Mouse (Mus musculus) limb, embryonic 14.5 days (tissue): ENCODE measurements around the gene Ctps. TPM values are rescaled to one million over a fixed set of nuclear protein-coding genes. Genes with fewer than 3 reads are reported as not detected.

Experiments used
- ATAC-seq: fragments of 200-750 bp; cut with Nextera tagmentation; 2 replicates; pipeline ENCODE4 v1.8.0; 2017; ENCODE audit warnings: low read depth, moderate number of reproducible peaks, moderate TSS enrichment; ENCODE audit not compliant: low FRiP score
- DNase-seq: peaks from one replicate; pipeline ENCODE4 v3.0.0-alpha.2; 2015; ENCODE audit warnings: low spot score
- H3K27ac ChIP-seq: fragments of 300-500 bp; sonication (generic); replicated peaks from 2 replicates; pipeline ENCODE4 v1.5.1; 2014; ENCODE audit warnings: low read depth, mild to moderate bottlenecking, low read length, moderate library complexity, mixed read lengths
- H3K27me3 ChIP-seq: fragments of 300-500 bp; sonication (generic); 2 replicates; pipeline ENCODE4 v1.6.1; 2014; ENCODE audit warnings: low read length, mixed read lengths; ENCODE audit not compliant: control insufficient read depth, insufficient read depth
- H3K36me3 ChIP-seq: fragments of 300-500 bp; sonication (generic); 2 replicates; pipeline ENCODE4 v1.6.1; 2014; ENCODE audit warnings: mild to moderate bottlenecking, low read length, moderate library complexity, mixed read lengths; ENCODE audit not compliant: control insufficient read depth, insufficient read depth
- H3K4me1 ChIP-seq: fragments of 300-500 bp; sonication (generic); 2 replicates; pipeline ENCODE4 v1.6.1; 2014; ENCODE audit warnings: antibody characterized with exemption, low read length, mixed read lengths; ENCODE audit not compliant: control insufficient read depth, insufficient read depth
- H3K4me2 ChIP-seq: fragments of 300-500 bp; sonication (generic); replicated peaks from 2 replicates; pipeline ENCODE4 v1.6.1; 2014; ENCODE audit warnings: low read depth, mild to moderate bottlenecking, low read length, moderate library complexity; ENCODE audit not compliant: severe bottlenecking
- H3K4me3 ChIP-seq: fragments of 300-500 bp; sonication (generic); replicated peaks from 2 replicates; pipeline ENCODE4 v1.5.1; 2014; ENCODE audit warnings: low read length
- H3K9ac ChIP-seq: fragments of 300-500 bp; sonication (generic); 2 replicates; pipeline ENCODE4 v1.6.1; 2014; ENCODE audit warnings: mild to moderate bottlenecking, low read depth, low read length, moderate library complexity; ENCODE audit not compliant: severe bottlenecking
- H3K9me3 ChIP-seq: fragments of 300-500 bp; sonication (generic); 2 replicates; pipeline ENCODE4 v1.6.1; 2016; ENCODE audit warnings: low read length; ENCODE audit not compliant: control insufficient read depth
- POLR2A ChIP-seq: fragments of 200-500 bp; IDR thresholded peaks from 2 replicates; pipeline ENCODE4 v1.8.0; 2012; ENCODE audit warnings: inconsistent platforms, mild to moderate bottlenecking, moderate library complexity, borderline replicate concordance; ENCODE audit not compliant: insufficient read depth, insufficient read length; ENCODE audit errors: extremely low read depth
- WGBS: fragments of 180-500 bp; shearing (Covaris S2); extraction: QIAGEN DNeasy Blood & Tissue Kit; methylation state at CpG from one replicate; pipeline ENCODE4 v1.1.7; 2014; 5-methylcytosine and 5-hydroxymethylcytosine counted together
- polyA plus RNA-seq, 2 experiments: library from polyadenylated mRNA; depleted of rRNA in 1 of 2; stranded (reverse) in 1 of 2; unstranded in 1 of 2; fragments of >200 nt; fragmentation: Nextera tagmentation in 1 of 2; extraction: Ambion mirVana in 1 of 2; gene quantifications; 2 replicates each; pipeline versions ENCODE4 v1.2.1 to v1.2.3; 2012 to 2014

Ctps gene
- polyA plus RNA-seq, 2 experiments = 48.3 to 77.6 TPM

GRCm38 (mm10) chr4:120613691-120614329 is 43.7 kb upstream of the Ctps start:
- no peak overlapping the region for H3K27ac ChIP-seq
- H3K9ac ChIP-seq = no peak overlapping the region
- 81% methylated on average over 8 of the region's 8 CpGs for WGBS
- no peak for TF ChIP-seq POLR2A
- no peaks in the 10 kb centered on the region for H3K9me3 ChIP-seq
- DNase-seq (no peak), ATAC-seq (no peak)
- no peak overlapping the region for H3K4me3 ChIP-seq
- no peak overlapping the region for H3K4me2 ChIP-seq
- H3K4me1 ChIP-seq = no peaks in the 10 kb centered on the region
- no peaks in the 10 kb centered on the region for H3K27me3 ChIP-seq
- H3K36me3 ChIP-seq = no peaks in the 10 kb centered on the region

GRCm38 (mm10) chr4:120612304-120613080 is 42.4 kb upstream of the Ctps start:
- no peak for DNase-seq
- WGBS = 40% methylated on average over 9 of the region's 9 CpGs
- H3K27ac ChIP-seq = no peak overlapping the region

GRCm38 (mm10) chr4:120611005-120611404 is 40.9 kb upstream of the Ctps start:
- no peak for ATAC-seq
- WGBS = 90% methylated on average over 3 of the region's 3 CpGs
- no peak for TF ChIP-seq POLR2A
- Histone ChIP-seq H3K4me3 (no peak overlapping the region), H3K4me1 (no peaks in the 10 kb centered on the region), H3K27me3 (no peaks in the 10 kb centered on the region), H3K27ac (no peak overlapping the region), H3K9ac (no peak overlapping the region), H3K9me3 (no peaks in the 10 kb centered on the region), H3K36me3 (no peaks in the 10 kb centered on the region), H3K4me2 (no peak overlapping the region)
- no peak for DNase-seq

More at GRCm38 (mm10) chr4:120612304-120613080, 42.4 kb upstream of the Ctps start:
- no peak for TF ChIP-seq POLR2A
- no peak for ATAC-seq
- no peak overlapping the region for H3K9ac ChIP-seq
- no peak overlapping the region for H3K4me3 ChIP-seq
- H3K4me2 ChIP-seq = no peak overlapping the region
- no peaks in the 10 kb centered on the region for H3K27me3 ChIP-seq
- H3K9me3 ChIP-seq = no peaks in the 10 kb centered on the region
- no peaks in the 10 kb centered on the region for H3K4me1 ChIP-seq
- no peaks in the 10 kb centered on the region for H3K36me3 ChIP-seq

GRCm38 (mm10) chr4:120606941-120607340 is 36.9 kb upstream of the Ctps start:
- no peak for ATAC-seq
- H3K27ac ChIP-seq = no peak overlapping the region
- no peak for DNase-seq
- WGBS = 43% methylated on average over 3 of the region's 3 CpGs
- no peak overlapping the region for H3K4me3 ChIP-seq
- no peaks in the 10 kb centered on the region for H3K9me3 ChIP-seq
- H3K27me3 ChIP-seq = no peaks in the 10 kb centered on the region
- H3K9ac ChIP-seq = no peak overlapping the region
- no peaks in the 10 kb centered on the region for H3K4me1 ChIP-seq
- no peaks in the 10 kb centered on the region for H3K36me3 ChIP-seq
- no peak for TF ChIP-seq POLR2A
- H3K4me2 ChIP-seq = no peak overlapping the region

DNA sequence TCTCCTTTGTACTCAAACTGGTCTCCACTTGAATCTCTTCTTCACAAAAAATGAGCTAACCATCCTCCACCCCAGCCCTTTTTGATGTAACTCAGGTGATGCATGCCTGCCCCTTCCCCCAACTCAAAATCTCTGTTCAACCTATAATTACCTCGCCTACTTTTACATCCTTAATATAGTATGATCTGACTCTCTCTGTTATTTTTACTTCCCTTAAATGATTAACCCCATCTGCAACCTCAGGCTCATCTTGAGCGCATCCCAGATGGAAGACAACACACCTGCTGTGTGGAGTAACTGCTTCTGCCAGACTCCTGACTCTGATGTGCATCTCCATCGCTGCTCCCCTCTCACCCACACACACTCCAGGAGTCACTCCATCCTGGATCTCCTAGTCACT is 32.6 kb upstream of the Ctps start:
- Histone ChIP-seq H3K9me3 (no peaks in the 10 kb centered on the region), H3K4me1 (no peaks in the 10 kb centered on the region), H3K36me3 (no peaks in the 10 kb centered on the region), H3K4me2 (no peak overlapping the region), H3K27ac (no peak overlapping the region), H3K27me3 (no peaks in the 10 kb centered on the region), H3K4me3 (no peak overlapping the region), H3K9ac (no peak overlapping the region)
- no peak for TF ChIP-seq POLR2A
- WGBS = 73% methylated on average over 3 of the region's 3 CpGs
- no peak for ATAC-seq
- DNase-seq = no peak
